Mouse (Mus musculus): Measurements from ENCODE around the gene Gtf2h1. TPM values are rescaled to one million over a fixed set of nuclear protein-coding genes. Genes with fewer than 3 reads are reported as not detected.

The Gtf2h1 gene
- polyA plus RNA-seq, 1 experiment from 2014 or later: 33.1 TPM

DNA sequence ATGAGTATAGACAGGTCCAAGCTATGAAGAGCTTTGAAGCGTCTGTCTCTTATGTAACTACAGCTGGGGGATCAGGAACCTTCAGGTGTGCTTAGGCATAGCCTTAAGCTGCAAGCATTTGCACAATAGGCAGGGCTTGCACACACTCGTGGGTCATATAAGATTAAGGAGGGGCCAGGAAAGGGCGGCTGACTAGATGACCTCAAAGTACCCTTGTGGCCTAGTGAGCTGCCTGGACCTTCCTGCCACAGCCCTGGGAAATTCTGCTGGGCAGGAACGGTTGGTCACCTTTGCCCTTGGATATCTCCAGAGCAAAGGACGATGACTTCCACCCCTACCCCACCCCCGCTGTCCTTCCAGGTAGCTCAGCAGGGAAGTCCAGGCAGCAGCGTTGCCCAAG, 43.5 kb downstream of the Gtf2h1 start:
- H3K36me3 ChIP-seq: no peaks in the 10 kb centered on the region
- H3K27me3 ChIP-seq (replicated peaks): peaks cover 5% of the 10 kb centered on the region; the same call in 1 of the 2 replicates
- H3K4me3 ChIP-seq: no peak overlapping the region
- H3K9me3 ChIP-seq (replicated peaks): no peaks in the 10 kb centered on the region
- H3K27ac ChIP-seq (ENCODE audit: poor library complexity, severe bottlenecking): peak overlapping the region; percentile 59; the same call in 1 of the 2 replicates
- no peak overlapping the region for H3K9ac ChIP-seq
- H3K4me1 ChIP-seq (replicated peaks): peaks cover 45% of the 10 kb centered on the region
- ATAC-seq (ENCODE audit: insufficient number of reproducible peaks, low FRiP score): no peak
- WGBS: 18% methylated on average over 7 of the region's 7 CpGs
- H3K4me2 ChIP-seq: no peak overlapping the region

- 64% methylated on average over 5 of the region's 5 CpGs for WGBS
- ATAC-seq (ENCODE audit: insufficient number of reproducible peaks, low FRiP score): no peak
- H3K27ac ChIP-seq (ENCODE audit: poor library complexity, severe bottlenecking): no peak overlapping the region
- peaks cover 47% of the 10 kb centered on the region for H3K4me1 ChIP-seq (replicated peaks)
- H3K9ac ChIP-seq: no peak overlapping the region
- no peaks in the 10 kb centered on the region for H3K9me3 ChIP-seq (replicated peaks)
- H3K4me3 ChIP-seq: no peak overlapping the region
- H3K4me2 ChIP-seq: no peak overlapping the region
- peaks cover 5% of the 10 kb centered on the region; the same call in 1 of the 2 replicates for H3K27me3 ChIP-seq (replicated peaks)
- no peaks in the 10 kb centered on the region for H3K36me3 ChIP-seq
Observed at GRCm38 (mm10) chr7:46839861-46840260, 44.0 kb downstream of the Gtf2h1 start.

- no peaks in the 10 kb centered on the region for H3K9me3 ChIP-seq (replicated peaks)
- 51% methylated on average over 4 of the region's 4 CpGs for WGBS
- no peak overlapping the region for H3K4me2 ChIP-seq
- H3K4me3 ChIP-seq: no peak overlapping the region
- no peak overlapping the region for H3K9ac ChIP-seq
- no peak for ATAC-seq (ENCODE audit: insufficient number of reproducible peaks, low FRiP score)
- H3K27ac ChIP-seq (ENCODE audit: poor library complexity, severe bottlenecking): no peak overlapping the region
- H3K27me3 ChIP-seq (replicated peaks): peaks cover 5% of the 10 kb centered on the region; the same call in 1 of the 2 replicates
- peaks cover 46% of the 10 kb centered on the region for H3K4me1 ChIP-seq (replicated peaks)
- H3K36me3 ChIP-seq: no peaks in the 10 kb centered on the region
Observed at GRCm38 (mm10) chr7:46840326-46840725, 44.4 kb downstream of the Gtf2h1 start.

GRCm38 (mm10) chr7:46840787-46841525, 45.1 kb downstream of the Gtf2h1 start, which contains the start of gene Ldha:
TSS of gene Ldha (plus strand) at chr7:46841475.
- H3K4me2 ChIP-seq: no peak within 1 kb of the TSS
- ATAC-seq (ENCODE audit: insufficient number of reproducible peaks, low FRiP score): no peak
- H3K4me1 ChIP-seq (replicated peaks): peaks cover 46% of the 10 kb centered on the region
- 0 out of 2 replicates have a peak within 1 kb of the TSS, but pooled peaks have one; percentile 9 for H3K9ac ChIP-seq
- no peaks in the 10 kb centered on the region for H3K9me3 ChIP-seq (replicated peaks)
- no peak within 1 kb of the TSS for H3K4me3 ChIP-seq
- no peaks in the 10 kb centered on the region for H3K36me3 ChIP-seq
- no peak within 1 kb of the TSS for H3K27ac ChIP-seq (ENCODE audit: poor library complexity, severe bottlenecking)
- peaks cover 5% of the 10 kb centered on the region; the same call in 1 of the 2 replicates for H3K27me3 ChIP-seq (replicated peaks)
- 33% methylated on average over 6 of the region's 6 CpGs for WGBS

DNA sequence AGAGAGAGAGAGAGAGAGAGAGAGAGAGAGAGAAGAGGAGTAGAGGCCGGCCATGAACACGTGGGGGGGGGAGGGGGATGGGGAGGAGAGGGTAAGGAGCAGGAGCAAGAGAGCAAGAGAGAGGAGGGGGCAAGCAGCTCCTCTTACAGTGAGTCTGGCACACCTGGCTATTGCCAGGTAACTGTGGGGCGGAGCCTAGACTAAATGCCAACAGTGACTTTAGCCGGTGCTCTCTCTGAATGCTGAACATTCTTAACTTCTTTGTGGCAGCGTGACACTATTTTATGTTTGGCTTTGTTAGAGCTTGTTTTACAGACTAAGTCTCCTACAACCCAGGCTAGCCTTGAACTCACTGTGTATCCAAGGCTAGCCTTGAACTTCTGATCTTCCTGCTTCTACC, 46.4 kb downstream of the Gtf2h1 start:
- no peak overlapping the region for H3K27ac ChIP-seq (ENCODE audit: poor library complexity, severe bottlenecking)
- H3K9ac ChIP-seq: no peak overlapping the region
- no peak overlapping the region for H3K4me3 ChIP-seq
- H3K9me3 ChIP-seq (replicated peaks): no peaks in the 10 kb centered on the region
- 38% methylated on average over 5 of the region's 5 CpGs for WGBS
- H3K36me3 ChIP-seq: no peaks in the 10 kb centered on the region
- peaks cover 52% of the 10 kb centered on the region for H3K4me1 ChIP-seq (replicated peaks)
- no peak overlapping the region for H3K4me2 ChIP-seq
- ATAC-seq (ENCODE audit: insufficient number of reproducible peaks, low FRiP score): no peak
- H3K27me3 ChIP-seq (replicated peaks): peaks cover 5% of the 10 kb centered on the region; the same call in 1 of the 2 replicates

GRCm38 (mm10) chr7:46843576-46843975, 47.7 kb downstream of the Gtf2h1 start:
- Histone ChIP-seq H3K27ac (ENCODE audit: poor library complexity, severe bottlenecking) (no peak overlapping the region), H3K27me3 (replicated peaks) (peaks cover 5% of the 10 kb centered on the region; the same call in 1 of the 2 replicates), H3K9ac (no peak overlapping the region), H3K4me2 (no peak overlapping the region), H3K9me3 (replicated peaks) (no peaks in the 10 kb centered on the region), H3K36me3 (peaks cover 11% of the 10 kb centered on the region), H3K4me1 (replicated peaks) (peaks cover 48% of the 10 kb centered on the region), H3K4me3 (no peak overlapping the region)
- WGBS: 75% methylated on average over 4 of the region's 4 CpGs
- no peak for ATAC-seq (ENCODE audit: insufficient number of reproducible peaks, low FRiP score)

- peak overlapping the region; percentile 100 for H3K9ac ChIP-seq
- H3K27me3 ChIP-seq (replicated peaks): peaks cover 5% of the 10 kb centered on the region; the same call in 1 of the 2 replicates
- H3K9me3 ChIP-seq (replicated peaks): no peaks in the 10 kb centered on the region
- H3K36me3 ChIP-seq: peaks cover 29% of the 10 kb centered on the region
- peak overlapping the region; percentile 99 for H3K27ac ChIP-seq (ENCODE audit: poor library complexity, severe bottlenecking)
- WGBS: under 1% methylated on average over 51 of the region's 51 CpGs
- H3K4me2 ChIP-seq: peak overlapping the region; percentile 85
- peak overlapping the region; percentile 94 for H3K4me3 ChIP-seq
- peak; percentile 91 for ATAC-seq (ENCODE audit: insufficient number of reproducible peaks, low FRiP score)
- H3K4me1 ChIP-seq (replicated peaks): peaks cover 36% of the 10 kb centered on the region
Observed at GRCm38 (mm10) chr7:46845211-46845977, 49.5 kb downstream of the Gtf2h1 start.

GRCm38 (mm10) chr7:46845978-46846485, 50.1 kb downstream of the Gtf2h1 start:
- Histone ChIP-seq H3K4me3 (peak overlapping the region; percentile 94), H3K9me3 (replicated peaks) (no peaks in the 10 kb centered on the region), H3K27me3 (replicated peaks) (peaks cover 5% of the 10 kb centered on the region; the same call in 1 of the 2 replicates), H3K27ac (ENCODE audit: poor library complexity, severe bottlenecking) (peak overlapping the region; percentile 99), H3K9ac (peak overlapping the region; percentile 100), H3K4me2 (peak overlapping the region; percentile 85), H3K36me3 (peaks cover 34% of the 10 kb centered on the region), H3K4me1 (replicated peaks) (peaks cover 33% of the 10 kb centered on the region)
- under 1% methylated on average over 36 of the region's 36 CpGs for WGBS
- ATAC-seq (ENCODE audit: insufficient number of reproducible peaks, low FRiP score): peak; percentile 5; the same call in 1 of the 2 replicates

GRCm38 (mm10) chr7:46846486-46847244, 50.8 kb downstream of the Gtf2h1 start:
- Histone ChIP-seq H3K9me3 (replicated peaks) (no peaks in the 10 kb centered on the region), H3K27me3 (replicated peaks) (peaks cover 5% of the 10 kb centered on the region; the same call in 1 of the 2 replicates), H3K4me3 (peak overlapping the region; percentile 94), H3K9ac (peak overlapping the region; percentile 100), H3K36me3 (peaks cover 40% of the 10 kb centered on the region), H3K4me2 (peak overlapping the region; percentile 85), H3K27ac (ENCODE audit: poor library complexity, severe bottlenecking) (peak overlapping the region; percentile 99), H3K4me1 (replicated peaks) (peaks cover 28% of the 10 kb centered on the region)
- peak; percentile 60; the same call in 1 of the 2 replicates for ATAC-seq (ENCODE audit: insufficient number of reproducible peaks, low FRiP score)
- 1% methylated on average over 28 of the region's 28 CpGs for WGBS

- Histone ChIP-seq H3K9me3 (replicated peaks) (no peaks in the 10 kb centered on the region), H3K27me3 (replicated peaks) (no peaks in the 10 kb centered on the region), H3K36me3 (peaks cover 67% of the 10 kb centered on the region), H3K4me1 (replicated peaks) (peaks cover 28% of the 10 kb centered on the region), H3K4me3 (no peak overlapping the region), H3K9ac (no peak overlapping the region), H3K27ac (ENCODE audit: poor library complexity, severe bottlenecking) (no peak overlapping the region), H3K4me2 (no peak overlapping the region)
- WGBS: 75% methylated on average over 5 of the region's 5 CpGs
- ATAC-seq (ENCODE audit: insufficient number of reproducible peaks, low FRiP score): no peak
Observed at GRCm38 (mm10) chr7:46849287-46849686, 53.4 kb downstream of the Gtf2h1 start.

Measured in heart, embryonic 12.5 days (tissue).